Mouse (Mus musculus): ENCODE results near the gene Apbb1. TPM values are rescaled to one million over a fixed set of nuclear protein-coding genes. Genes with fewer than 3 reads are reported as not detected.
A peak's percentile ranks its signal among the peaks of the same experiment; 100 is the strongest.

Gene Apbb1
- polyA plus RNA-seq, 1 experiment from 2014 or later, result 60.1 TPM

- H3K4me2 ChIP-seq (ENCODE audit: low read depth, severe bottlenecking), result no peak overlapping the region
- H3K4me3 ChIP-seq (ENCODE audit: low read depth, low read length), result no peak overlapping the region
- no peaks in the 10 kb centered on the region for H3K9me3 ChIP-seq (ENCODE audit: control insufficient read depth, low read length)
- no peaks in the 10 kb centered on the region for H3K27me3 ChIP-seq (ENCODE audit: control insufficient read depth, insufficient read depth, low read length)
- no peaks in the 10 kb centered on the region for H3K4me1 ChIP-seq (ENCODE audit: control insufficient read depth, insufficient read depth, low read length)
- no peaks in the 10 kb centered on the region for H3K36me3 ChIP-seq (ENCODE audit: control insufficient read depth, insufficient read depth, low read length)
- DNase-seq (ENCODE audit: low spot score), result peak; percentile 39
- 0 out of 2 replicates have a peak, but pooled peaks have one; percentile 63 for ATAC-seq (ENCODE audit: insufficient number of reproducible peaks, low FRiP score, low TSS enrichment, low read depth)
- no peak overlapping the region for H3K9ac ChIP-seq (ENCODE audit: low read length)
- WGBS, result 50% methylated on average over 1 of the region's 1 CpGs
- no peak overlapping the region for H3K27ac ChIP-seq (replicated peaks; ENCODE audit: low read depth, low read length)
Measured at GRCm38 (mm10) chr7:105527306-105527937, 54.0 kb downstream of the Apbb1 start.

- WGBS, result 83% methylated on average over 2 of the region's 2 CpGs
- Histone ChIP-seq H3K9me3 (ENCODE audit: control insufficient read depth, low read length) (no peaks in the 10 kb centered on the region), H3K4me2 (ENCODE audit: low read depth, severe bottlenecking) (no peak overlapping the region), H3K4me1 (ENCODE audit: control insufficient read depth, insufficient read depth, low read length) (no peaks in the 10 kb centered on the region), H3K4me3 (ENCODE audit: low read depth, low read length) (no peak overlapping the region), H3K9ac (ENCODE audit: low read length) (no peak overlapping the region), H3K36me3 (ENCODE audit: control insufficient read depth, insufficient read depth, low read length) (no peaks in the 10 kb centered on the region), H3K27me3 (ENCODE audit: control insufficient read depth, insufficient read depth, low read length) (0 out of 2 replicates have a peak, but pooled peaks cover 2% of the 10 kb centered on the region), H3K27ac (replicated peaks; ENCODE audit: low read depth, low read length) (no peak overlapping the region)
- DNase-seq (ENCODE audit: low spot score), result no peak
- ATAC-seq (ENCODE audit: insufficient number of reproducible peaks, low FRiP score, low TSS enrichment, low read depth), result no peak
Measured at GRCm38 (mm10) chr7:105524222-105524621, 57.2 kb downstream of the Apbb1 start.

- WGBS, result 8% methylated on average over 6 of the region's 6 CpGs
- H3K4me1 ChIP-seq (ENCODE audit: control insufficient read depth, insufficient read depth, low read length), result no peaks in the 10 kb centered on the region
- peak; percentile 41 for DNase-seq (ENCODE audit: low spot score)
- H3K27ac ChIP-seq (replicated peaks; ENCODE audit: low read depth, low read length), result no peak overlapping the region
- H3K27me3 ChIP-seq (ENCODE audit: control insufficient read depth, insufficient read depth, low read length), result 0 out of 2 replicates have a peak, but pooled peaks cover 2% of the 10 kb centered on the region
- no peaks in the 10 kb centered on the region for H3K9me3 ChIP-seq (ENCODE audit: control insufficient read depth, low read length)
- H3K4me2 ChIP-seq (ENCODE audit: low read depth, severe bottlenecking), result no peak overlapping the region
- no peaks in the 10 kb centered on the region for H3K36me3 ChIP-seq (ENCODE audit: control insufficient read depth, insufficient read depth, low read length)
- H3K4me3 ChIP-seq (ENCODE audit: low read depth, low read length), result no peak overlapping the region
- no peak for ATAC-seq (ENCODE audit: insufficient number of reproducible peaks, low FRiP score, low TSS enrichment, low read depth)
- no peak overlapping the region for H3K9ac ChIP-seq (ENCODE audit: low read length)
Measured at GRCm38 (mm10) chr7:105520201-105520600, 61.3 kb downstream of the Apbb1 start.

GRCm38 (mm10) chr7:105519771-105520170 lies 61.7 kb downstream of the Apbb1 start:
- Histone ChIP-seq H3K27ac (replicated peaks; ENCODE audit: low read depth, low read length) (no peak overlapping the region), H3K9ac (ENCODE audit: low read length) (no peak overlapping the region), H3K4me2 (ENCODE audit: low read depth, severe bottlenecking) (no peak overlapping the region), H3K36me3 (ENCODE audit: control insufficient read depth, insufficient read depth, low read length) (no peaks in the 10 kb centered on the region), H3K27me3 (ENCODE audit: control insufficient read depth, insufficient read depth, low read length) (0 out of 2 replicates have a peak, but pooled peaks cover 2% of the 10 kb centered on the region), H3K9me3 (ENCODE audit: control insufficient read depth, low read length) (no peaks in the 10 kb centered on the region), H3K4me1 (ENCODE audit: control insufficient read depth, insufficient read depth, low read length) (no peaks in the 10 kb centered on the region), H3K4me3 (ENCODE audit: low read depth, low read length) (no peak overlapping the region)
- no peak for DNase-seq (ENCODE audit: low spot score)
- no peak for ATAC-seq (ENCODE audit: insufficient number of reproducible peaks, low FRiP score, low TSS enrichment, low read depth)
- 83% methylated on average over 2 of the region's 2 CpGs for WGBS

DNA sequence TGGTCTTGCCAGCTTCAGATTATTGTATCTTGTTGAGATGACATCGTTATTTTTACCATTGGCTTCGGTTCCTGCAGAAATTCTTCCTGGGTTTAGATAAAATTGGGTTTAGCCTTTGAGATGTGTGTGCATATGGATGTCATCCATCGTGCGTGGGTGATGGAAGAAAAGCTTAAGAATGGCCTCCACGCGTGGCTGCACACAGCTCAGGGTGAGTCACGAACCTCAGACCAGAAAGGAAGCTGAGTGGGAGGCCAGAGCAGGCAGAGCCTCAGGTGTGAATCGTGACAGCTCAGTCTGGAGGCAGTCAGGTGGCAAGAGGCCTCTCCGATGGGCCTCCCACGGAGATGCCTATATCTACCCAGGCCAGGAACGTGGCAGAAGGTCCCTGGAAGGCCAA lies 62.1 kb downstream of the Apbb1 start:
- H3K4me2 ChIP-seq (ENCODE audit: low read depth, severe bottlenecking), result no peak overlapping the region
- no peaks in the 10 kb centered on the region for H3K36me3 ChIP-seq (ENCODE audit: control insufficient read depth, insufficient read depth, low read length)
- DNase-seq (ENCODE audit: low spot score) (no peak), ATAC-seq (ENCODE audit: insufficient number of reproducible peaks, low FRiP score, low TSS enrichment, low read depth) (no peak)
- no peaks in the 10 kb centered on the region for H3K4me1 ChIP-seq (ENCODE audit: control insufficient read depth, insufficient read depth, low read length)
- H3K9me3 ChIP-seq (ENCODE audit: control insufficient read depth, low read length), result no peaks in the 10 kb centered on the region
- 0 out of 2 replicates have a peak, but pooled peaks cover 2% of the 10 kb centered on the region for H3K27me3 ChIP-seq (ENCODE audit: control insufficient read depth, insufficient read depth, low read length)
- H3K9ac ChIP-seq (ENCODE audit: low read length), result no peak overlapping the region
- WGBS, result 60% methylated on average over 11 of the region's 11 CpGs
- H3K27ac ChIP-seq (replicated peaks; ENCODE audit: low read depth, low read length), result no peak overlapping the region
- no peak overlapping the region for H3K4me3 ChIP-seq (ENCODE audit: low read depth, low read length)

DNA sequence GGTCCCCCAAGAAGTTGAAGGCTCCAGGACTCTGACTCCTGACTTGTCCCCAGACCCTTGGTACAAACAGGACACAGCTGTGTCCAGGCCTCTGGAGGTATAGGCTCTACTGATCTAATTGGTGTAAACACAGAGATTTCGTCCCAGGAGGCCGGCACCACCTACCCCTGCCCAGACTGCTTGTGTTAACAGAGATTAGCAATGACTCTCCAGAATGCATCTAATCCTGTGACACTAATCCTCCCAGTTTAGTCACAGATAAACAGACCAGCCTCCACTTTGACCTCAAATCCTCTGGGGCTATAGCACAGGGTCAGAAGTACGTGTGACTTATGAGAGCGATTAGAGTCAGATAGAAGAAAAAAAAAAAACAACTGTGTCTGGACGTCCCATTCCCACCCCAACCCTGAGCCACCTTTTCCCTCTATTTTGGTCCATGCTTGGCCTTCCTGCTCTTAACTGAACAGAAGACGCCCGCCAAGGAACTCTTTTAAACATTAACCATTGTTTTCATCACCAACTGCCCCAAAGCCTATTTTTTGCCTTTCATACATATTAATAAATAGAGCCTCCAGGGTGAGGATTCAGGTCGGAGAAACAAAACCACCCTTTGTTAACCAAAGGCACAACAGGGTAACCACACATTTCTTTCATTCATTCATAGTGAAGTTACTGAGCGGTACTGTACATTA lies 64.6 kb downstream of the Apbb1 start:
- Histone ChIP-seq H3K27ac (replicated peaks; ENCODE audit: low read depth, low read length) (no peak overlapping the region), H3K27me3 (ENCODE audit: control insufficient read depth, insufficient read depth, low read length) (no peaks in the 10 kb centered on the region), H3K36me3 (ENCODE audit: control insufficient read depth, insufficient read depth, low read length) (no peaks in the 10 kb centered on the region), H3K4me1 (ENCODE audit: control insufficient read depth, insufficient read depth, low read length) (no peaks in the 10 kb centered on the region), H3K4me2 (ENCODE audit: low read depth, severe bottlenecking) (no peak overlapping the region), H3K4me3 (ENCODE audit: low read depth, low read length) (no peak overlapping the region), H3K9ac (ENCODE audit: low read length) (no peak overlapping the region), H3K9me3 (ENCODE audit: control insufficient read depth, low read length) (no peaks in the 10 kb centered on the region)
- DNase-seq (ENCODE audit: low spot score) (no peak), ATAC-seq (ENCODE audit: insufficient number of reproducible peaks, low FRiP score, low TSS enrichment, low read depth) (no peak)
- 54% methylated on average over 9 of the region's 9 CpGs for WGBS

DNA sequence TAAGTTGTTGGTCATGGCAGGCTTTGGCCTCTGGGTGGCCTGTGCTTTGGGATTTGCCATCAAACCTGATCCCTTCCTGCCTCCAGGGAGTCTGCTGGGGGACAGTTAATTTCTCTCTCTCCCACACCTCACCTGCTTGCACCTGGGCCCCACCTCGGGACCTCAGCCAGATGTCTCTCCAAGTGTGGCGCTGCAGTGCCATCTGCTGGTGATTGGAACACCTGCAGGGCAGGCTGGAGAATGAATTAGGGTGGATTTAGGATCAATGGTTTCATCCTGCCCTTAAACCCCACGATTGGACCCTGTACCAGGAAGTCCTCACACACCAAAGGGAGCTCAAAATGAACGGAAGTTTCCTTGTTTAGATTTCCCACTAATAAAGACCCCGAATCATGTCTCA lies 66.3 kb downstream of the Apbb1 start:
- Histone ChIP-seq H3K4me1 (ENCODE audit: control insufficient read depth, insufficient read depth, low read length) (no peaks in the 10 kb centered on the region), H3K27me3 (ENCODE audit: control insufficient read depth, insufficient read depth, low read length) (no peaks in the 10 kb centered on the region), H3K9me3 (ENCODE audit: control insufficient read depth, low read length) (no peaks in the 10 kb centered on the region), H3K9ac (ENCODE audit: low read length) (no peak overlapping the region), H3K4me2 (ENCODE audit: low read depth, severe bottlenecking) (no peak overlapping the region), H3K27ac (replicated peaks; ENCODE audit: low read depth, low read length) (no peak overlapping the region), H3K4me3 (ENCODE audit: low read depth, low read length) (no peak overlapping the region), H3K36me3 (ENCODE audit: control insufficient read depth, insufficient read depth, low read length) (no peaks in the 10 kb centered on the region)
- peak; percentile 80 for DNase-seq (ENCODE audit: low spot score)
- WGBS, result 13% methylated on average over 5 of the region's 5 CpGs
- no peak for ATAC-seq (ENCODE audit: insufficient number of reproducible peaks, low FRiP score, low TSS enrichment, low read depth)

GRCm38 (mm10) chr7:105514561-105514960 lies 66.9 kb downstream of the Apbb1 start:
- 35% methylated on average over 5 of the region's 5 CpGs for WGBS
- DNase-seq (ENCODE audit: low spot score), result no peak
- H3K36me3 ChIP-seq (ENCODE audit: control insufficient read depth, insufficient read depth, low read length), result no peaks in the 10 kb centered on the region
- H3K27me3 ChIP-seq (ENCODE audit: control insufficient read depth, insufficient read depth, low read length), result no peaks in the 10 kb centered on the region
- H3K4me2 ChIP-seq (ENCODE audit: low read depth, severe bottlenecking), result no peak overlapping the region
- H3K27ac ChIP-seq (replicated peaks; ENCODE audit: low read depth, low read length), result no peak overlapping the region
- H3K9me3 ChIP-seq (ENCODE audit: control insufficient read depth, low read length), result no peaks in the 10 kb centered on the region
- H3K9ac ChIP-seq (ENCODE audit: low read length), result no peak overlapping the region
- no peaks in the 10 kb centered on the region for H3K4me1 ChIP-seq (ENCODE audit: control insufficient read depth, insufficient read depth, low read length)
- no peak for ATAC-seq (ENCODE audit: insufficient number of reproducible peaks, low FRiP score, low TSS enrichment, low read depth)
- no peak overlapping the region for H3K4me3 ChIP-seq (ENCODE audit: low read depth, low read length)
